Mouse (Mus musculus) T-helper 2 cell (primary cell): ENCODE data around the gene Abhd17c.
"Not testable (repeated sequence)": the region's sequence is repeated elsewhere in the genome, so short reads cannot be mapped to it uniquely, and the experiment has no call there.

Experiments
- in situ Hi-C: fragments of 300-600 bp; cut with MboI, MseI; formaldehyde crosslinking; loops from one replicate; pipeline ENCODE4 v1.15.1; 2025; ENCODE audit warnings: high pct_unique_total_duplicates

The Abhd17c gene

DNA sequence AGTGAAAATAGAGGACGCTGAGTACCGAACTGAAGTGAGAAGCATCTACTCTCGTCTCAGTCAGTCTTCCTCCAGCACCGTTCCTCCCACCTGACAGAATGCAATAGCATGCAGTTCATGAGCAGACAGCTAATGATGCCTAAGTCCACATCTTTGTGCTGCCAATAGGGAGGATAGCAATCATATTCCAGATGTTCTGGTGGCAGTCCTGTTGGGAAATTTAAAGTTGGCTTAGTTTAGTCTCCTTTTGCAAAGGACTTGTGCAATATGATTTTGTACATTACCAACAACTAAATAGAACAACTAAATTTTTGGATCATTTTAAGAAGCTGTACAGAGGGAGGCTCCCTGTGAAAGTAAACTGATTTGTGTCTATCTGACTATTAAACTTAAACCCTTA lies 2.1 kb upstream of the Abhd17c start:
- in situ Hi-C loops = loop anchor here (25.0 kb wide), 1 partner anchor 1792 kb away; no protein-coding TSS in a partner anchor

DNA sequence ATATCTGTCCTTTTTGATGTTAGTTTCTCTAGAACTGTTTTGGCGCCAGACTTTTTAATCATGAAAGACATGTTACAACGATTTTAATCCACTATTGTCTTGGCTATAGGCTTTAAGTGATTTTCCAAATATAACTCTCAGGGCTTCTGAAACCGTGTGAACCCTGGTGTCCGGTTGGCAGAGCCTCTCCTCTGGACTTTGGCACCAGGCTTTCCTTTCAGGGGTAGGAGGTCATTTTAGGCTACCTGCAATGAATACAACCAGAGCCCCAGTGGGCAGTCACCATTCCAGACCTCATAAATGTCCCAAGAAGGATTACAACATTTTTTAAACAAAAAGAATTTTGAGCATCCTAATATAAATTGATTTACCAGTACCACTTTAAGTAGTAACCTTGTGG lies 1.1 kb upstream of the Abhd17c start:
- in situ Hi-C loops = loop anchor here (25.0 kb wide), 1 partner anchor 1791 kb away; no protein-coding TSS in a partner anchor

DNA sequence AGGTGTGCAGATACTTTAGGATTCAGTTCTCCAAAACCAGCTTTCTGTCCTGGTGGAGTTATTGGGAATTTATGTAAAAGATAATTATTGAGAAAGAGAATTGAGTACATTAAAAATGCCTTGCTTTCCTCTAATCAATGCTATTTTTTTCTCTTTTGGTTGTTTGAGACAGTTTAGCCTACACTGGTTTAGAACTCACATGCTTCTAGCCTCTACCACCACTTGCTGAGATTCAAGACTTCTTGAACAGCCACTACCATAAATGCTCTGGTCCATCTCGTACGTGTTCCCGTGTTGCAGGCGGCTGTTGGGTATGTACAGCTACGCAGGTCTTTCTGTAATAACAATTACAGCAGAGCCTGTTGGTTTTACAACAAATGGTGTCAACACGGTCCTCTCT lies 681 bp upstream of the Abhd17c start:
- in situ Hi-C loops = loop anchor here (25.0 kb wide), 1 partner anchor 1790 kb away; no protein-coding TSS in a partner anchor

DNA sequence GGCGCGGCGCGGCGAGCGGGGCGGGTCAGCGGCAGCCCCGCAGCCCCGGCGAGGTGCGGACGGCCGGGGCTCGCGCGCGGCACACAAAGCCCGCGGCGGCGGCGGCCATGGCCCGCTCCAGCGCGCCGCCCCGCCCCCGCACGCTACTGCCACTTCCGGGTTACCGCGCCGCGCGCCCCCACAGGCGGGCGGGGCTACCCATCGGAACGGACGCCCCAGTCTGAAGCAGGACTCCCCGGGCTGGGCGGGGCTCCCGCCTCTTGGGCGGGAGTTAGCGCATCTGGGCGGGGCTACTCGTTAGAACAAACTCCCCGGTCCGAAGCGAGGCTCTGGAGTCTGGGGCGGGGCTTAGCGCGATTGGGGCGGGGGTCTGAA lies 254 bp upstream of the Abhd17c start:
- in situ Hi-C loops = loop anchor here (25.0 kb wide), 1 partner anchor 1790 kb away; no protein-coding TSS in a partner anchor

DNA sequence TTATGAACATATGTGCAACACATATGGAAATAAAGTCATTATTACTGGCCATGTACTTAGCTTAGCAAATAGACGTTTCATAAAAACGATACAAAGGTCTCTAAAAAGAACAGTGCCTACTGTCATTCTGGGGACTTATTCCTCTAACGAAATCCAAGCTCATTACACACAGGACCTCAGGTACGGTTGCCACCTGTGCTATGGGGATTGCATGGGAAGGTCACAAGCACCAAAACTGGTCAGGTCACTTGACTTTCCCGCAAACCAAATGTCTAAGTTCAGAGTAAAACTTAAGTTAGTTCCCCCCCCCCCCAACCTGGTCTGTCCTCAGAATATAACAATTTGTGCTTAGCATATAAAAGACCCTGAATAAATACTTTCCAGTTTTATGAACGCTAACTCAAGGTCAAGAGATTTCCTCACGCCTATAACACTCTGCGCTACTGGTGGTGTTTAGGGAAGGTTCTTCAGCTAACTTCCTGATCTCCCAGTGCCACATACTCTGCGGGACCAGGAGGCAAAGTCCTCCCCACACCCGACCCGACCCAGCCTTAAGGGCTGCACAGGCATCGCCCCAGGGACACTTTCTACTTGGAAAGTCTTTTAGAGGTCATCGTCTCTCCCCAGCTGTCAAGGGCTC lies 1.2 kb downstream of the Abhd17c start:
- in situ Hi-C loops = loop anchor here (25.0 kb wide), 1 partner anchor 1788 kb away; no protein-coding TSS in a partner anchor

DNA sequence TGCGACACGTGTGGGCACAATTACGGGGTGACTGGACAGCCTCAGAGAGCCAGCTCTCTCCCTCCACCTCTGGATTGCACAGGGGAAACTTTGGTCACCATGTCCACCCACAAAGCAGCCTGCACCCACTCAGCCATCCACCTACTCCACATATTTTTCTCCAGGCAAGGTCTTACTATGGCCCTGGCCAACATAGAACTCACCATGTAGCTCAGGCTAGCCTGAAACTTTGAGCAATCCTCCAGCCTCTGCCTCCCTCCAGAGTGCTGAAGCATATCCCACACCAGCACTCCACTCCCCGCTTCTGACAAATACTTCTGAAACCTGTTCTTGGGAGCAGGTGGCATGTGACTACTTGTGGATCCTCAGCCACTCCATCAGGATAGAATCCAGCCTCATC lies 1.9 kb downstream of the Abhd17c start:
- in situ Hi-C loops = loop anchor here (10.0 to 25.0 kb wide), 3 partner anchors 545 to 1788 kb away; no protein-coding TSS in a partner anchor

DNA sequence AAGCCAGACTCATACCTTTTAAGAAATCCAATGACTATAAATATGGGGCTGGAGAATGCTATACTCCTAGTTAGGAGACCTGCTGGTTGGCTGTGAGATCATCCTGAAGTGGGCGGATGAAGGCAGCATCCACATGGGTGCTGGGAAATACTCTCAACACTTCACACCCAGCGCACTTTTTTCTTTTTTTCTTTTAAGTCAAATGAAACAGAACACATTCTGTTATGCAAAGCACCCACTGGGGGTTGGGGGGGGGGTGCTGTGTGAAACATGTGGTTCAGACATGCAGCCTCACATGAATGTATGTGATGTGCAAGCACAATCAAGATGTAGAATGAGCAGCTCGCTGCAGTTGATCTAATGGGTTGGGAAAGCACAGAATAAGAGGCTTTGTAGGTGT lies 2.8 kb downstream of the Abhd17c start:
- in situ Hi-C loops = loop anchor here (10.0 kb wide), 2 partner anchors 546 to 1294 kb away; no protein-coding TSS in a partner anchor

DNA sequence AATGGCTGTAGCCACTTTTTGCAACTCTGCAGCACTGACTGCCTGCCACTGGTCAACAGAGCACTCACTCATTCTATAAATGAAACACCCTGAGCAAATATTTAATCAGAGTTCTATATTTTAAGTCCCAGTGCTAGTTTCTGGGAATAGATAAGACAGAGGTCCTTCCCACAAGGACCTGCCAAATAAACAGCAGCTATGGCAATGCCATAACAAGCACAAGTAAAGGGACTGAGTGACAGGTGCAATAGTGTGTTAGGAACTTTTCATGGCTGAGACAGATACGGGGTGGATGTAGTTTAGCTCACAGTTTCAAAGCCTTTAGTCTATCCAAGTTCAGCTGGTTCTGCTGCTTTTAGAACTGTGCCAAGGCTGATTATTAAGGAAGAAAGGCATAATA lies 3.9 kb downstream of the Abhd17c start:
- in situ Hi-C loops = loop anchor here (10.0 kb wide), 2 partner anchors 547 to 1293 kb away; no protein-coding TSS in a partner anchor

DNA sequence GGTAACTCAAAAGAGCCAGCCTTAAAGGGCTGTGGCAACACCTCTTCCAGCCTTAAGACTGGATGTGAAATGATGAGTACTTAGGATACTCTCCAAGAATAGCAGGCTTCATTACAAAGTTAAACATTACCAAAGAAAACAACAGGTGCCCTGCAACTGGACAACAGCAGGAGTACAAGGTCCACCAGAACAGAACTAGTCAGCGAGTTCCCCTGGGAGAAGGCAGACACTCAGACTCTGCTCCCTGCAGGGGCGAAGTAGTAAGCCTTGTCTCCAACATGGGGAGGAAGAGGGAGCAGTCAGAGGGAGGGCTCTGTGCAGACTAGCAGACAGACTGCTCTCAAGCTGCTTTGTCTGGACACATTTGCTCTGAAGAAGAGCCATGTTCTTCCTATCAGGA lies 6.1 kb downstream of the Abhd17c start:
- in situ Hi-C loops = loop anchor here (10.0 kb wide), 2 partner anchors 549 to 1291 kb away; no protein-coding TSS in a partner anchor

DNA sequence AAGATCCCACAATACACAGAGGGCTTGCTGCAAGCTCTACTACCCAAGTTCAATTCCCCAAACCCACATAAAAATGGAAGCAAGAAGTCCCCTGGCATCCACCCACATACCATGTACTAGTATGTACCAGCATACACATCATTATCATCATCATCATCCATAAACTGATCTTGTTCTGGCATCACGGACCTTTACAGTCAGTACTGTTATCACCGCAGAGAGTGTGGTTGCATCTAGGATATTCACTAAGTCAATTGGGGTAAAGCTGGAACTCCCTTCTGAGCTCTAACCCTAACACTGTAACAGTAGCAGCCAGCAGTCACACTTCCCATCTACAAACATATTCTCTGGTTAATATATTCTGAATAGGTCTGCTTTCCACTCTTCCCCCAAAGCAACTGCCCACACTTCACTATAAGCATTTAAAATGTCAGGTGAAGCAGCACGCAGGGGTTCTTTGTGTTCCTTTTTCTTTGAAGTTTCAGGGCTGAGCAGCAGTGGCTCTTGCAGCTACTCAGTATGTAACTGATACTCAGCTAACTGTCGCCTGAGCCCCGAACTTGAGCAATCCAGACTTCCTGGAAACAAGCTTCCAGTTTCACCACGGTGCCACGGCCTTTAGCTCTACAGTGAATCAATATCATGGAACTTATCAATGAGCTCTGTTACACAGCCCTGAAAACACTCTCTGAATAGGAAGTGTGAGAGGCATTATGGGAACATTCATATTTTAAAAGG lies 8.8 kb downstream of the Abhd17c start:
- in situ Hi-C loops = loop anchor here (10.0 kb wide), 2 partner anchors 552 to 1288 kb away; no protein-coding TSS in a partner anchor

DNA sequence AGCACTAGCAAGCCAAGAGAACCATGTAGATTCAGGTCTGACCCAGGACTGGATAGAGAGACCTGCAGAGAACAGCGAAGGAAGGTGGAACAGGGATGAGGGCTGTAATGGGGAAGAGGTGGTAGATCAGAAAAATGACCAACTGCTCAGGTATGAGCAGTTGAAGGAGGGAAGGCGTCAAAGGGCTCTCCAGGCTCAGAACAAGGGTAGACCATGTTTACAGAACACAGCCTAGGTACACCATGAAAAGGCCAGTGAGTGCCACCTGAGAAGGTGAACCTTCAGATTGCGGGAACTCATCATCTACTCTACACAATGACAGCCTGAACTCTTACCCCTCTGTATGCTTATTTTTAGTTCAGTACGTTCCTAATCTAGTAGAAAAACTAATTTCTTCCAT lies 9.5 kb downstream of the Abhd17c start:
- in situ Hi-C loops = loop anchor here (10.0 kb wide), 2 partner anchors 553 to 1287 kb away; no protein-coding TSS in a partner anchor

DNA sequence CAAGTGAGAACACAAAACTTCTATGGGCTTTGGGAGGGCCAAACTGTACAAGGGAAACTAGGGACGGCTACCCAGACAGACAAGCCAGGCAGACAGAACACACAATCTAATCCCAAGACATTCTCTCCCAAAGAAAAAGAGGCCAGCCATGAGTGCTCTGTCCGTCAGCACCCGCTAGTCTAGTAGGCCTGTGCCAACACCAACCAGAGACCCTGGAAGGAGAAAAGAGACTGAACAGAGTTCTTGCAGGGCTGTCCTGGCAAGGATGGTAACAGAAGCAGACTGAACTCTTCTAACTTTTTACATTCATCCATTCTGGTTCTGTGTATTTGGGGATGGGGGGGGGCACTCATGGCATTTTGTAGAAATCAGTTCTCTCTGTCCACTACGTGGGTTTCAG lies 12.1 kb downstream of the Abhd17c start:
- in situ Hi-C loops = no loop called here

DNA sequence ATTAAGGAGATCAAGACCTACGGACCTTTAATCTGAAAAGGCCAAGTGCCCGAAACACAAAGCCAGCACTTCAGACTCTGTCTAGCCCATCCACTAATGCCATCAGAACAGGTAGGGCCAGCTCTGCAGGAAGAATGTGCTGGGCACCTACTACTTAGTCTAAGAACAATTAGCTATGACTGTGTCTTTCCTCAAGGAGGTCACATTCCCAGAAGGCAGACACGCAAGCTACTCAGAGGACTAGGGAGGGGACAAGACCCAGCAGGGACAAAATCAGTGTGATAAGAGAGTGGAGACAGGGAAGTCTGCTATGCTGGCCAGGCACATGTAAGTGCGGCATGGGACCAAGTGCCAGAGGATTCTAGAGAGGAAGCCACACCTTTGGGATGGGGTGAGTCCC lies 13.0 kb downstream of the Abhd17c start:
- in situ Hi-C loops = no loop called here

DNA sequence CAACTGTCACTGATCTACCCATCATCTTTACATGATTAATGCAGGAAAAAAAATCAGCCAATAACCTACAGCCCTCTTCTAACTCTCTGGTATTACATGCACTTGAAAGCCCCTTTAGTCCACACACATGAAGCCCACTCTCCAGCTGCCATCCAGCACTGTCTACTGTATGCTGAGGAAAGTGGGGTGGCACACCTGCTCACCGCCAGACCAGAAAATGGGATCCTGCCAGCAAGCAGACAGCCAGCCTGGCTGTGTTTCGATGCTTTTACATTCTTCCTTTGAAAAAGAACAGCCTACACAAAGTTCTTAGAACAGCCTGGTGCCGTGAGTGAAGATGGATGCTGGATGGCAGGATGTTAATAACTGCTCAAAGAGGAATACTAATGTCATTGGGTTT lies 13.9 kb downstream of the Abhd17c start:
- in situ Hi-C loops = no loop called here

DNA sequence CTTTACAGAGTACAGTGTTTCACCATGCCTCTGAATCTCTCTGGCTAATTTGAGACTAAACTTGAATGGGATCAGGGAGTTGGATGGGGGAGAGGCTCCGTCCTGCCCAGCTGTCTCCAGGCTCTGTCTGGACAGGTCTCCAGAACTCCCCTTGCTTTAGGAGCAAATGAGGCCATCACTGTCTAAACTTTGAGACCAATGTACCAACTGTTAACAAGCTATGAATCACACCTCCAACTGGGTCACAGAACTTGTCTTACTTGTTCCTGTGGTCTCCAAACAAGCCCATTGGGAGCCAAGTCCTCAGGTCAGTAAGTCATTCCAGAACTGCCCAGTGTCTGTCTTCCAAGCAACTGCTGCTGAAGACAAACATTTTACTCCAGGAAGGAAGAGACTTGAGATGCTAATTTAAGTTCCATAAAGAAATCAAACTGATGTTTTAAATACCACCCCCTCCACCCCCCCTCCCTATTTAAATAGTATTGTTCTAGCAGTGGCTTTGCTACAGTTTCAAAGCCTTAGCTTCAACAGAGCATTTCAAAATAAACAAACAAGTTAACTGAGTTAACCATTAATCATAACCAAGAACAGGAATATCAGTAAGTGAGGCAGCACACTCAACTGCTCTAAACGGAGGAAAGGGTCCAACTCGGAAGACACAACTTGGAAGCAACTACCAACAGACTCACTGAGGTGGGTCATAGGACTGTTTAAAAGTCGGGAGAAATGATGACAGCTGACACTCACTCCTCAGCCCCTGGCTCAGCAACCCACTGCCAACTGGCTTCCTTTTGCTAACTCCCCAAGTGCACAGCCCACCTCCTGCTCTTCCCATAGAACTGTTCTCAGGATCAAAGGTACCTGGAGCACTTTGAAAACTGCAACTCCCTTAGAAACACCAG lies 15.6 kb downstream of the Abhd17c start:
- in situ Hi-C loops = no loop called here

DNA sequence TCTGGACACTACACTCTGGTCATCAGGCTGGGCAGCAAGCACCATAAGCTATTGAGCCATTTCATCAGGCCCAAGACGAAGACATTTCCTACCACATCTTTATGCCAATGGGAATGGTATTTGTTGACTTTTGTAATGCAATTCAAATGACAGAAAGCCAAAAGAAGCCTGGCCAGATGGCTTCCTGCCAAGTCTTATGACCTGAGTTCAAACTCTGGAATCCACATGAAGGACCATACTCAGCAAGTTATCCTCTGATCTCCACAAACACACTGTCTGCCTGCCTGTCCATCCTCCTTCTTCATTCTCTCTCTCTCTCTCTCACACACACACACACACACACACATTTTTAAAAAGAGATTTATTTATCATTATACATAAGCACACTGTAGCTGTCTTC lies 19.0 kb downstream of the Abhd17c start:
- in situ Hi-C loops = no loop called here

DNA sequence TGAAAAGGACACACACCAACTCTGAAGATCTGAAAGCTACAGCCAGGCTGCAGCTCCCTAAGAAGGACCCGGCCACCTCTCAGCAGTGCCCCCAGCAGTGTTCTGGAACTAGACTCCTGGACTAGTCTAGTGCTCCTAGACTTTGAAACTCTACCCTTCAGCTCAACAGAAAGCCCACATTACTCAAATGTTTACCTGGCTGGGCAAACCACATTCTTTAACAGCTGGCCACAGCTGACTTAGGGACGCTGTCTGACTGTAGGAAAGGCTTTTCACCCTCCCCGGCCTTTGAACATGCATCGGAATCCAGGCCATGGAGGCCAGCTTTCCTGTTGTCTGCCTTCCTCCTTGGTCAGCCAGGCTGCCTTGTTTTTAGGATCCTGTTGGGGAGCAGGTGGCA lies 20.0 kb downstream of the Abhd17c start:
- in situ Hi-C loops = no loop called here

DNA sequence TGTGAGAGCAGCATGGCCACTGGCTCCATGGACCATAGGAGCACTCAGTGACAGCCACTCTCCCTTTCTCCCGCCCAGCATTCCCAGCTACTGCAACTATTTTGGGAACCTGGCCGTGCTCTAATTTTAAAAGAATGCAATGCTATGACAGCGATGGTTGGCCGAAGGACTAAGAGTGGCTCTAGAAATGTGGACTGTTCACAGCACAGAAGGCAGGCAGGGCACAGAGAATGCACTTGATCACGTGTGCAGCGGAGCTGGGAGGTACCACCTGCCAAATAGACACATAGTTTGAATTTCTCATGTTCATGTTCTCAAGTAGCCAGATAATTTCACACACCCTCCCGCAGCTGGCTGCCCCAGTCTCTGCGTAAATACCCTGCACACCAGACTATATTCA lies 23.0 kb downstream of the Abhd17c start:
- in situ Hi-C loops = no loop called here

DNA sequence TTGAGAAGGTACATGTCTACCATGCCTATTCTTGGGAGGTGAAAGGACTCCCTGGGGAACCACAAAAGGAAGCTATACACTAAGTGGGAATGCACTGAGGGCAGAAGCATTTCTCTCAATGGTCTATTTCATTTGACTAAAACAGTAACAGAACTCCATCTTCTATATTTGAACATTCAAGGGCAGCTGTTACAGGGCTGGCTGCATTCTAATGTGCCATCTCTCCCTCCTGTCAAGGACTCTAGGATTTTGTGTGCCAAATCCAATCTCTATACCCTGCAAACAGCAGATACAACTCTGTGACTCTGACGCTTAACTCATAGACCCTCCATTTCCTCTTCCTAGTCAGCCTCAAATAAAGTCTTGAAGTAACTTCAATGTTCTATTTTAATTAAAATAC lies 26.0 kb downstream of the Abhd17c start:
- in situ Hi-C loops = no loop called here

DNA sequence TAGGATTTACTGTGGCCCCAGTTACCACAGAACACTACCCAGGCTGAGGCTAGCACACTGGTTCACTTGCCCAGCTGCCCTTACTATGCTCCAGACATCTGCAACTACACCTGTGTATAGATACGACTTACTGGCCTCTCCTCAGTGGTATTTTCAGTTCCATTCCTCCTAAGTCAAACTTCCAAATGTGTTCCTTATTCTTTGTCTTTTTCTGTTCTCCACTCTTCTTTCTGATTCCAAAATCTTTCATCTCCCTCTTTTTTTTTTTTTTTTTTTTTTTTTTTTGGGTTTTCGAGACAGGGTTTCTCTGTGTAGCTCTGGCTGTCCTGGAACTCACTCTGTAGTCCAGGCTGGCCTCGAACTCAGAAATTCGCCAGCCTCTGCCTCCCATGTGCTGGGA lies 28.0 kb downstream of the Abhd17c start:
- in situ Hi-C loops = not testable (repeated sequence)

DNA sequence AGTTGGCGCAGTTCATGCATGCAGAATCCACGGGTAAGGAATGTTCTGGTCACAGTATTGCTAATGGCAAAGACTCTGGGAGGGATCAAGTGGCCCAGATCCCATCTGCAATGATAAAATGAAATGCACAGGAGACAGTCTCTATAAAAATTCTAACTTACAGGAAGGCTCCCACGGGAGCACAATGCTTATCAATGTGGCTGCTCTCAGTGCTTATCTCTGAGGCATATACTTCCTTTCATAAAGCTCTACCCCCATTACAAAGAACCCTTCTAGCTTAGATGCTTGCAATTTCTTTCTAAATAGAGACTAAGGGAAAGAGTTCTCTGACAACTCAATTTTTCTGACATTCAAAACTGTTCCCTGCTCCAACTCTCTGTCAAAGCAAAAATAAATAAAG lies 29.9 kb downstream of the Abhd17c start:
- in situ Hi-C loops = no loop called here
